Mouse (Mus musculus): ENCODE data around the gene Cmtm5. TPM values are rescaled to one million over a fixed set of nuclear protein-coding genes. Genes with fewer than 3 reads are reported as not detected.

Cmtm5 gene
- 1.0 and 1.8 TPM in 2 replicates for polyA plus RNA-seq (2012; rRNA removed)

DNA sequence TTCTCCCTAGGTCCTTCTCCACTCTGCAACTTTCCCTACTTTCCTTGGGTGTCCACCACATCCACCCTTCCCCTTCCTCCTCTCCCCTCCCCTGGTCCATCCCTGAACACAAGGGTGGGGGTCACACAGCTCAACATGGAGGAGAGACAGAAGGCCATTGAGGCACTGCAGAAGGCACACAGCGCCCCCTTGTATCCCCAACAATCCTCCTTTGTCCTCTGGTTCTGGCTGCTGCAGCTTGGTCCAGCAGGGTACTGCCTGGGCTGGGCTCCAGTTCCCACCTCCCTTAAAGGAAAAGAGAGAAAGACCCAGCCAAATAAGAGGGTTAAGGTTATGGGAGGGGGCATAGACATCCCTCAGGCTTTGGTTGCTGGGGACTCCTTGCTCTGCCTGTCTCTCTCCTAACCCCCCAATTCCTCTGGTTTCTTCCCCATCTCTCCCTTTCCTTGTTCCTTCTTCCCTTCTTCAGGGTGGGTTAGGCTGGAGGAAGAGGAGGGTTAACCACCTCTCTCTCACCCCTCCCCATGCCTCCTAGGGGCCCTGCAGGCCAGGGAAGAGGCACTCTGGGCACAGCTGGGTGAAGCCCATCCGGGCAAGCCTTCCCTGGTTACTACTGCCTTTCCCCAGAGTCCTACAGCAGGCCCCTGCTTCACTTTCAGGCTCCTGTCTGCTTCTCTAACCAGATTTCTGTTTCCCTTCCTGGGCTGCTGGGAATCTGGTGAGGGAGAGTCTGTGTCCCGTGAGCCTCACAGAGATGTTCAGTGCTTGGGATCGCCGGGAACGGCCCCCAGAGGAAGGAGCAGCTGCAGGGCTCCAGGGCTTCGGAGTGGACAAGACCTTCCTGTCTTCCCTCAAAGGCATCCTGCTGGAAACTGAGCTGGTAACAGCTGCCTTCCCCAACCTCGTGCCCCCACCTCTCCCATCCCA, at the start of gene Cmtm5:
Gene Cmtm5 (plus strand): TSS at position 358 of the 927 bp plus-strand sequence.
- 49% methylated on average over 8 of the region's 8 CpGs for WGBS
- DNase-seq (ENCODE audit: low read depth, low spot score), result no peak

DNA sequence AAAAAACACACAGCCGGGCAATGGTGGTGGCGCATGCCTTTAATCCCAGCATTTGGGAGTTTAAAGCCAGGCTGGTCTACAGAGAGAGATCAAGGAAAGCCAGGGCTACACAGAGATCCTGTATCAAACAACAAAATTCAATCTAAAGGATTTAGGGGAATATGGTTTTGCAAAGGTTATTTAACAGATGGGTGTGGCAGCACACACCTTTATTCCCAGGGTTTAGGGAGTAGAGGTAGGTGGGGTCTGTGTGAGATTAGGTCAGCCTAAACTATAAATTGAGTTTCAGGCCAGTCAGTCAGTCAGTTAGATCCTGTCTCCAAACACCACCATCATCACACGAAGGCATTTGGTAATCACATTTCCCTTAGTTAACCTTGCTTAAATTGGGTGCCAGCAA, 43.9 kb upstream of the Cmtm5 start, which contains the start of gene Pabpn1:
Gene Pabpn1 (plus strand): TSS at position 301 of the 400 bp plus-strand sequence.
- WGBS, result 93% methylated on average over 3 of the region's 3 CpGs
- no peak for DNase-seq (ENCODE audit: low read depth, low spot score)

DNA sequence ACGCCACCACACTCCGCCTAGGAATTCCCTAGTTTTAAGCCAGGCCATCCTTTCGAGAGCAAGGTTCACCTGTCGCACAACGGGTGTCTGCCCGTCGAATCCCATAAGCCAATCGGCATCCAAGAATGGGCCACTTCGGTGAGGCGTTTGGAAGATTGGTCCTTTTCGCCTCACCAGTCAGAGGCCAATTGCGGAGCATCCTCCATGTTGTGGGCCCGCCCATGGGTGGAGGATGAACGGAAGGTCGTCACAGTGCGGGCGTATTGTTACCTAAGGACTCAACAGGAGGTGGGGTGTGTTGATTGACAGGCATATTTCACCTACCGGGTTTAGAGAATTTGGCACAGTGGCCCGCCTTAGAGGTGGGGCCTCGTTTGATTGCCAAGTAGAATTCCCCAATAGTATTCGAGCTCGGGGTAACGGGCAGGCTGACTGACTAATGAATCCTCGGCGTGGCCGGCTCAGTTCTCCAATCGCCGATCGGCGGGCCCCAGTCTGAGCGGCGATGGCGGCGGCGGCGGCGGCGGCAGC, 42.3 kb upstream of the Cmtm5 start:
- peak; percentile 99 for DNase-seq (ENCODE audit: low read depth, low spot score)
- WGBS, result under 1% methylated on average over 38 of the region's 38 CpGs

DNA sequence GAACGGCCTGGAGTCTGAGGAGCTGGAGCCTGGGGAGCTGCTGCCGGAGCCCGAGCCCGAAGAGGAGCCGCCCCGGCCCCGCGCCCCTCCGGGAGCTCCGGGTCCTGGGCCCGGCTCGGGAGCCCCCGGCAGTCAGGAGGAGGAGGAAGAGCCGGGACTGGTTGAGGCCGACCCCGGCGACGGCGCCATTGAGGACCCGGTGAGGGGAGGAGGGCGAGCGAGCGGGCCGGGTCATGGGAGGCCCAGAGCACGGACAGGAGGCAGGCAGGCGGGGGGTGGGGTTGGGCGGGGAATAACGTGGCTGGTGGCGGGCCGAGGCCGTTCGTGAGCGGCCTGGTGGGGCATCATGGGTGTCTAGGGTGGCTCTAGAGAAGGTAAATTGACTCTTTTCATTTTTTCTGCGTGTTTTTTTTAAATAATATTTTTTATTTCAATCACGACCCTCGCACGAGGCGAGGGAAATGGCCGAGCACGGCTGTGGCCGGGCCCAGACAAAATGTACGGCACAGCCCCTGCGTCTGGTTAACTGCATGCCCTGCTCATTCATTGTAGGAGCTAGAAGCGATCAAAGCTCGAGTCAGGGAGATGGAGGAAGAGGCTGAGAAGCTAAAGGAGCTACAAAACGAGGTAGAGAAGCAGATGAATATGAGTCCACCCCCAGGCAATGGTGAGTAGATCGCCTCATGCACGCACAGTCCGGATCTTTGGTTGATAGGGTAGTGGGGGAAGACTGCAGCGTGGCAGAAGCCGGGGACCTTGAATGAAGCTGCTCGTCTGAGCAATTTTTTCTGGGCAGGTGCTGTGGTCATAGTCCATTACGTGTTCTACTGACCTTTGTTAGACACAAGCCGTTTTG, 41.5 kb upstream of the Cmtm5 start:
- under 1% methylated on average over 54 of the region's 54 CpGs for WGBS
- no peak for DNase-seq (ENCODE audit: low read depth, low spot score)

DNA sequence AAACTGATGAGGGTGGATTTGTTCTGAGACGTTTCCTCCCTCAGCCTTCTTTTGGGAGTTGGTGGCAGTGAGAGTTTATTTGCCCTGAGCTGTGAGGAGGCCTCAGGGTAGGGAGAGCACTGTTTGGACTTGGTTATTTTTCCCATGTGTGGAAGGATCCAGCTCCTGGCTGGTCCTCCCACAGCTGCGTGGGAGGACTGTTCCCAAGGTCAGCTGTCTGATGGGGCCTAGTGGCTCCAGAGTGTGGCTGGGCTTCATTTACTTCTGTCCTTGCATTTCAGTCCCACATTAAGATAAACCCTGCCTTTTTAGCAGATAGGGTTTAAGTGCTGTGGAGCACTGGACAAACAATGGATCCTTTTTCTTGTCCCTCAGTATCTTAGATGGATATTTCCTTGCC, 38.6 kb upstream of the Cmtm5 start:
- no peak for DNase-seq (ENCODE audit: low read depth, low spot score)
- 42% methylated on average over 2 of the region's 2 CpGs for WGBS

DNA sequence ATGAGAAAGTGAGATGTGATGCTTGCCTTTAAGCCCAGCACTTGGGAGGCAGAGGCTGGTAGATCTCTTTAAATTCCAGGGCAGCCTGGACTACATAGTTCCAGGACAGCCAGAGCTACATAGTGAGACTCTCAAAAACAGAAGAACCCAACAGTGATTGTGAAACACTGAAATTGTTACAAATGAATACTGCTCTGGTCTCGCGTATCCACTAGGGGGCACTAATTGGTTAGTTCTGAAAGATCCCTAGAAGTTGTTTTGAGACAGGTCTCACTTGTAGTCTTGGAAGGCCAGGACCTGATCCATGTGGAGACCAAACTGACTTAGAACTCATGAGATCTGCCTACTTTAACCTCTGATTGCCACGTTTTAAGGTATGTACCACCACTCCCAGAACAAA, 35.7 kb upstream of the Cmtm5 start:
- WGBS, result under 1% methylated on average over 3 of the region's 3 CpGs
- DNase-seq (ENCODE audit: low read depth, low spot score), result no peak

DNA sequence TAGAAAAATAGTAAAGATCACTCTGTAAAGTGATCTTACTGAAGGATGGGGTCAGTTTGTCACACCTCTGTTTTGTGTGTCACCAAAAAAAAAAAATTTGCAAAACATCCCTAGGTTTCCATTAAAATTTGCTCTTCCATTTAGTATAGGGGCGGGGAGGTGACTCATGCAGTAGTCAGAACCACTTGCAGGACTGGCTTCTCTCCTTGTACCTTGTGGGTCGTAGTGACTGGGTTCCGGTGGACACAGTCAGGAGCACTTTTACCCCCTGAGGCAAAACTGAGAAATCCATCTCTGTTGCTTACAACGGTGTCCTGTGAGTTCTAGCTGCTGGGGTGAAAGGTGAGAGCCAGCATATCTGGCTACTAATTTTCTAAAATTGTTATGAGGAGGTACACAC, 32.4 kb upstream of the Cmtm5 start:
- 75% methylated on average over 4 of the region's 4 CpGs for WGBS
- no peak for DNase-seq (ENCODE audit: low read depth, low spot score)

DNA sequence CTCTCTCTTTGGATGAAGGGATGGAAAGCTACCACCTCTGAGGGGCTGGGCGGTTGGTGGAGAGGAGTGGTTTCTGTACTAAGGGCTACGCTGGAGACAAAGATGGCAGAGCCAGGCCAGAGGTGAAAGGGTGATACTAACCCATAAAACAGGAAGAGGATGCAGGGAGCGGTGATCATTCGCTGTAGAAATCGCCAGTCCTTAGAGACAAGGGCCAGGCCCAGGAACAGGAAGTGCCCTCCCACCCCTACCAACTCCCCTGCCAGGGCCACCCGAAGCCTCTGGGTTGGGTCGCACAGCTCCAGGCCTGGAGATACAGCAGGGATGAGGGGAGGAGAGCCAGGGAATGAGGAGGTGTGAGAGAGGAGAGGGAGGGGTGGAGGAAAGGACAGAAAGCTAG, 27.4 kb upstream of the Cmtm5 start:
- DNase-seq (ENCODE audit: low read depth, low spot score), result no peak
- WGBS, result 80% methylated on average over 7 of the region's 7 CpGs

DNA sequence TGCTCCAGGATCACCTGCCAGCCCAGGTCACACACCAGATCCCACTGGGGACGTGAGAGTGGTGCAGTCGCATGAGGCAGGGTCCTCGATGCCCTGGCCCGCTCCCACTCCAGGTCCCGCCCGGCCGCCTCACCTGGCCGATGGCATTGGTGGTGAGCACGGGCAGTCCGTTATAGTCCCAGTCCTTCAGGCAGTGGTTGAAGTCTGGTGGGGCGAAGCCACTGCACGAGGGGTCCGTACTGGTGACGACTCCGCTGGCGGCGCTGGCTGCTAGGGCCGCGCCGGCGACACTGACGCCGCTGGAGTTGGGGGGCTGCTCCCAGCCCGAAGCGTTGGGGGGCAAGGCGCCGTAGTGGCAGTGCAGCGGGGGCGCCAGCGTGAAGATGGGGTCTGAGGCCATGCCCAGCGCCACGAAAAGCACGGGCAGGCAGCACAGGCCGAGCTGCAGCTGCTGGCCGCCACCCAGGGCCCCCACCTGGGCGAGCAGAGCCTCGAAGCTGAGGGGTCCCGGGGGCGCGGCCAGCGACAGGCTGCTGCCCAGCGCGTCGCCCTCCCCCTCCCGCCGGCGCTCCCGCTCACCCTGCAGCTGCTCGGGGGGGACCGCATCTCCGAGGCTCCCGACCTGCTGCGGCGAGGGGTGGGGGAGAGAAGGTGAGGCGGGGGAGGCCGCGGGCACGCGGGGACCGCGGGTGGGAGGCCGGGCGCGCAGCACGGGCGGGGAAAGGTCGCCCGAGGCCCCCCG, 23.8 kb upstream of the Cmtm5 start:
- DNase-seq (ENCODE audit: low read depth, low spot score), result no peak
- WGBS, result 4% methylated on average over 67 of the region's 69 CpGs

DNA sequence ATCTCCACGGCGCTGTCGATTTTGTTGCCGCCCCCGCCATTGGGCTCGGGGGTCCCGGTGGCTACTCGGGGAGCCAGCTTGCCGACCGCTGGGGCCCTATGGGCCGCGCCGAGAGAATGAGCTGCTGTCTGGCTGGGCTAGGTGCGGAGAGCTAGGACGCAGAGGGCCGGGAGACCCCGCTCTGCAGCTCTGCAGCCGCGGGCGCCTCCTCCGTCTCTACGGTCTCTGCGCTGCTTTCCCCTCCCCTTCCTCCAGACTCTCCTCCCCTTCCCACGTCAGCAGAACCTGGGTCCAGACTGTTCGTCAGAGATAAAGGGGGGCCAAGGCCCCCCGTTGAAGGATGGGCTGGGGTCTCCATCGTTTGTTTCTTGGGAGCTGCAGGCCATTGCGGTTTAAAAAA, 23.2 kb upstream of the Cmtm5 start, which contains the start of gene Slc22a17:
Gene Slc22a17 (minus strand): TSS at position 247 of the 400 bp plus-strand sequence.
- DNase-seq (ENCODE audit: low read depth, low spot score), result no peak
- under 1% methylated on average over 28 of the region's 28 CpGs for WGBS

DNA sequence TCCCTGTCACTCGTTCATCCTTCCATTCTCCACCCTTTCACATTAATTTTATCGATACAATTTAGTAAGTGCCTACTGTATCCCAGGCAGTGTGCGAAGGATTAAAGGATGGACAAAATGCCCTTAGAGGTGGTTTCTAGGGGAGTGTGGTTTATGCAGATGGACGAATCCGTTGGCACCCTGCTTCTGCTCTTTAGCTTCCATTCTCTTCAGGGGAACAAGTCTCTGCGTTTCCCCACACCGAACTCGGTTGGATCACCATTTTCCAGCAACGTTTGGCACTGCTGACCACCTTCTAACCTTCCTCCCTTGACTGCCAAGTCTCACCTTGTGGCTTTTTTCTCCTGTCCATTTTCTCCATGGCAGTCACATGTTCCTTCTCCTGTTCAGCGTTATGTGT, 22.7 kb upstream of the Cmtm5 start:
- DNase-seq (ENCODE audit: low read depth, low spot score), result no peak
- 23% methylated on average over 10 of the region's 10 CpGs for WGBS

DNA sequence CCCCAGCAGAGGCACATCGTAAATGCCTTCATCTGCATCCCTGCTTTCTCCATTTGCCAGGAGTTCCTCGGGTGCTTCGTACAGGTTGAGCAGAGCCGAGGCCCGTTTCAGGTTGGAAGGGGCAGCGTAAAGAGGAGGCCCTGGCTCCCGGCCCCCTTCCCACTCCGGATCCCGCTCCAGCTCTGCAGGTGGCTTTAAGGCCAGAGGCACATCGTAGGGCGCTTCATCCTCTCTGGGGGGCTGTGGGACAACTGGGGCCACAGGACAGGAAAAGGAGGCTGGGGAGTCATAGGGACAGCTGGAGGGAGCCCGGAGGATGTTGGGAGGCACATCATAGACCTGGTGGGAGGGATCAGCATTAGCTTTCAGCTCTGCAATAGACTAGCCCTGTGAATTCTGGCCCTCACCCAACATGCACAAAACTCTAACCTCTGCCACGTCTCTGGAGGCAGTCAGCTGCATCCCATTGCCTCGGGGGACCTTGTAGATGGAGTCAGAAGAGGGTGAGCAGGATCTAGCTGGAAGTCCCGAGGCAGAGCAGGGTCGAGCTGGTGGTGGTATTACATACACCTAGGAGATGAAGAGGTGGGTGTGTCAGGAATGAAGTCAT, 15.9 kb upstream of the Cmtm5 start:
- WGBS, result 77% methylated on average over 16 of the region's 16 CpGs
- no peak for DNase-seq (ENCODE audit: low read depth, low spot score)

DNA sequence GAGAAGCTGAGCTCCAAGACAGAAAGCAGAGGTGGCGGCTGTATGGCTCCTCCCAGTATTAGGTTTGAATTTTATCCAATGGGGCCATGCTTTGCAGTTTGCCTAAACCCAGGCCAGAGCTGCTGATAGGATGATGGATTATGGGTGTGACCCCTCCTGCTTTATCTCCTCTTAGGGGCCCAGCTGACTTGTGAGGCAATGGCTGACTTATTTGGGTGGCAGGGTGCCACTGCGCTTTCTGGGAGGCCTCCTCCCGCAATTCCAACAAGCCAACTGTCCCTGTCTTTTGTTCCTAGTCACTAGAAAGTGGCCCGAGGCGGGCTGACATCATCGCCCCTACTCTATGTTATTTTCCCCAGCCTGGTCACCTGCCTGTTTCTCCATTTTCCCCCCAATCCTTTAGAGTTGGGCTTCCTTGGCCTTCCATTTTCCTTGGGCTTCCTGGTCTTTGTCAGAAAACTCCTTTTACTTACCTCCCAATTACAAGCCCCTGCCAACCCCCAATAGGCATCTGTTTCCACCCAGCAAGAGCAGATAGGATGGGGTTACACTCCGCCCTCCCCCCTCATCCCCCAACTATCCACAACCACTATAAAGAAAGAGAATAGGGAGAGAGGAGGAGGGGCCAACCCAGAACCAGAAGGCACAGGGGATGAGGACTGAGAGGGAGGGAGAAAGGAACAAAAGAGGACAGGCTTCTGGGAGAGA, 11.3 kb upstream of the Cmtm5 start:
- 36% methylated on average over 7 of the region's 7 CpGs for WGBS
- no peak for DNase-seq (ENCODE audit: low read depth, low spot score)

DNA sequence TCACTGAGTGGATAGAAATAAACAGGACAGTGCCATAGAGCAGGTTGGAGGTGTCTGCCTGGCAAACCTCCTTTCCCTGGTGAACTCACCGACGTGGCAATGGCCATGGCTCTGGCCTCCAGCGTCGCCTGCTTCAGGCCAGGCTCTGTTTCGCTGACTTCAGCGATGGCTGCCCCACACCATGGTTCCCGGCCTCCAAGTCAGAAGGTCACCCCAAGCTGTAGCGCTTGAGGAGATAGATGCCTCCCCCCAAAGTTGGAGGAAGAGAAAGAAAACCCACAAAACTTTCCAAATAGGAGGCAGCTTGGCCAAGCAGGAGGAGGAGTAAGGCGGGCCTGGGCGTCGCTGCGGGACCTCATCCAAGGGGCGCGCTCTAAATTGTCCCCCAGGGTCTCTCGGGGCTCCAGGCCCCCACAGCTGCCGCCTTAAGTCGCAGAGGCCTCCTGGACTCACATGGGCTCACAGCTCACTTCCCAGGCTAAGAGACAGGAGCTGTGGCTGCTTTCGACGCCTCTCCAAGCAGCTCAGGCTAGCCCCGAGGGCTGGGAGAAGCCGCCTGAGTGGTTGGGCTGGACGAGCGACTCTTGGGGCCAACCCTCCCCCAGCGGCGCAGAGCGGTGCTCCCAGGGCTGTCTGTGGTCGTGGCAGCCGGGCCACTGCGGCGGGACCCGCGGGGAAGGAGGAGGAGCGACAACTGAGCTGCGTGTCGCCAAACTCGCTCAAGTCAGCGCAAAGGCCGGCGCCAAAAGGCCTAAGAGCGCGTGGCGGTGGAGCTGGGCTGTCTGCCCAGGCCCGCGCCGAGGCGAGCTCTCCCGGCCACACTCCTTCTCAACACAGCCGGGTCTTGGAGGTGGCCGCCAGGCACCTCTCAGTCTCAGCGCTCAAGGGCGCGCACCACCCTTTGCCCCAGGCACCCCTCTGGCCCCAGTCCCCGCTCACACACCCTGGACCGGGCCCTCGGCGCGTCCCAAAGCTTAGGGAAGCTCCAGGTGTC, 10.4 kb upstream of the Cmtm5 start, which contains the start of gene Efs:
Gene Efs (minus strand): TSS at position 778 of the 994 bp plus-strand sequence.
- 11% methylated on average over 57 of the region's 57 CpGs for WGBS
- DNase-seq (ENCODE audit: low read depth, low spot score), result no peak

DNA sequence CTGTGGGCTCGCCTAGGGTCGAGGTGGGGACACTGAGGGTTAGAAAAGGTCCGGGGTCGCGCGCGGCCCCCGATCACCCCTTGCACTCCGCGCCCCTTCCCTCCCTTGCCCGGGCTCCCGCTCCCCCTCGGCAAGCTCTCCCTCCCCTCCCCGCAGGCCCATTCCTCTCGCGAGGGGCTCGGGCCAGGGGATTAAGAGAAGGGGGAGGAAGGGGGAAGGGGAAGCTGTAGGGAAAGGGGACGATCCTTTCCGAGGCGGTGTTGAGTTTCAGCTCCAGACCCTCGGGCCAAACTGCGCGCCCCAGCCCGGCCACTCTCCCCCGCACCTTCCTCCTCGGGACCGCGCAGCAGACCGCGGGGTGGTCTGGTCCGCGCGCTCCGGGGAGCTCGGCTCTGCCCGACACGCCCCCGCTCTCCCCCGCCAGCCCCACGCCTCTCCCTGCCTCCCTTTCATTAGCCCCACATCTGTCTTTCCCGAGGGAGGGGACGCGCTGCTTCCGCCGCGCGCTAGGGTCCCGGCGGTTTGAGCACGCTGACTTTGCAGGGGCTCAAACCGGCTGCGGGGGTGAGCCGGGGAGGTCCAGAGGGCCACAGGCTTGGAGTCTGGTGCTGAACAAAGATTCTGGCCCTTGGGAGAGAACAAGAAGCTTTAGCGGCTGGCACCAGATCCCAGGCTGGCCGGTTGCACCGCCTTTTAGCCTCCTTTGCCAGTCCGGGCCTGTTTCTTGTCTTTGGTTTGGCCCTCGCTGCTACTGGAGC, 9.5 kb upstream of the Cmtm5 start:
- DNase-seq (ENCODE audit: low read depth, low spot score), result no peak
- WGBS, result 1% methylated on average over 56 of the region's 58 CpGs

DNA sequence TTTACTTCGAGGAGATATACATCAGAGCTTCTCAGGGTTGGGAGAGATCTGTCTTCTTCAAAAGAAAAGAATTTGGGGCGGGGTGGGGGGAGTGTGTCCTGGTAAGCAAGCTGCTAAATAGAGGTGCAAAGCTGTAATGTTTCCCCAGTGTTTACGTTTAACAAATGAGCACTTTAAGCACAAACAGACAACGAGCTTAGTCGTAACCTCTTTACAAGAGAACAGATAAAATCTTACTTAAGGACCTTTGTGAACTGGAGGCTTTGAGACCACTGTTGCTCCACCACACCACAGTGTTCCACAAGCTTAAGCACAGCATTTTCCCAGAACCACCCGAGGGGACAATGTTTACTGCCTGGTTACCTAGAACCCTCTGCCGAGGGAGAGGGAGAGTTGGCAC, 8.8 kb upstream of the Cmtm5 start:
- WGBS, result 37% methylated on average over 7 of the region's 7 CpGs
- no peak for DNase-seq (ENCODE audit: low read depth, low spot score)

DNA sequence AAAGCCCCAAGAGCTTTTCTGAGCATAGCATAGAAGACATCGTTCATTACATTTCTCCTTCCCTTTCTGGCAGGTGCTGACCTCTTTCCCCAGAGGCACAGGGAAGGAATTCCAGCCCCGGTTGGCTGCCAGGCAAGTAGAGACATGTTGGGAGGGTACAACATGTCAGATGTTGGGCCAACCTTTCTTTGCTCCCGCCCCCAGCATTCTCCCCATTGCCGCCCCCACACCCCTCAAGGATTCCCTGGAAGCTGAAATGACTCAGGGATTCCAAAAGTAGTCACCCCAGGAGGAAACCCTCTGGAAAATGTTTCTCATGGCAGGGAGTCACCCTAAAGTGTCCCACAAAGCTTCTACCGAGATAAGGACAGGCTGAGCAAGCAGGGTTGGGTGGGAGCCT, 6.3 kb upstream of the Cmtm5 start:
- WGBS, result 60% methylated on average over 5 of the region's 5 CpGs
- DNase-seq (ENCODE audit: low read depth, low spot score), result no peak

All from large intestine, adult 2 months (tissue).